Mouse (Mus musculus) cortical plate, adult 2 months (tissue): ENCODE results near the gene Zbtb38.
A peak's percentile ranks its signal among the peaks of the same experiment; 100 is the strongest.

Source experiments
- CTCF ChIP-seq: fragments of 200-500 bp; IDR thresholded peaks from 2 replicates; pipeline ENCODE4 v1.5.1; 2011; ENCODE audit warnings: mild to moderate bottlenecking, control low read depth, low read length; ENCODE audit not compliant: insufficient read depth; ENCODE audit errors: extremely low read depth
- POLR2A ChIP-seq: fragments of 200-500 bp; IDR thresholded peaks from 2 replicates; pipeline ENCODE4 v1.6.1; 2011; ENCODE audit warnings: mild to moderate bottlenecking, low read length, control low read depth; ENCODE audit not compliant: insufficient read depth; ENCODE audit errors: extremely low read depth

DNA sequence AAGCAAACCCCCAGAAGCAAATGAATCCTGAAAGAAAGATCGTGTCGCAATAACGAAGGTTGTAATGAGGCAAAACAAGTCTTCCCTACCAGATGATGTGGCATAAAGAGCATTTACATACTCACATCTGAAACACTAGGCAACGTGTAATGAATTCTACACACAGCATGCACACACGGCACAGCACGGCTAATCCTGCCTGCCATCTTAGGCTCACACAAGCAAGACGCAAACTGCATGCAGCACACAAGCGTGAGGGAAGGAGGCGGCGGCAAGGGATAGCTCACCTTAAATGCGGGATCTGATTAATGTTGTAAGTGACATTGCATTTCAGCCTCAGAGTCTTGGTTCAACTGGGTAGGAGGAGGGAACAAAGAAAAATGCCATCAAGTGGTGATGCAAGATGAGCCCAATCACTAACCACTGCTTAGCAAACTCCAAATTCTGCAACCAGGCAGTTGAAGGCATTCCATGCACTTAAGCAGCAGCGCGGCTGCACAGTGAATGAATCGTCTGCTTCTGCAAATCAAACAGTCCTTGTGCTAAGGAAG, 20.6 kb downstream of the Zbtb38 start:
- TF ChIP-seq CTCF (no peak), POLR2A (peak; percentile 87)
